Mouse (Mus musculus) neutrophil, adult 65 days (primary cell): ENCODE measurements around the gene Zic4. TPM values are rescaled to one million over a fixed set of nuclear protein-coding genes. Genes with fewer than 3 reads are reported as not detected.

Experiments
- total RNA-seq: library from RNA; stranded (reverse); gene quantifications from 2 replicates; pipeline ENCODE4 v1.2.4, GENCODE M21; 2023

Zic4 gene
- not detected in 2 replicates for total RNA-seq

DNA sequence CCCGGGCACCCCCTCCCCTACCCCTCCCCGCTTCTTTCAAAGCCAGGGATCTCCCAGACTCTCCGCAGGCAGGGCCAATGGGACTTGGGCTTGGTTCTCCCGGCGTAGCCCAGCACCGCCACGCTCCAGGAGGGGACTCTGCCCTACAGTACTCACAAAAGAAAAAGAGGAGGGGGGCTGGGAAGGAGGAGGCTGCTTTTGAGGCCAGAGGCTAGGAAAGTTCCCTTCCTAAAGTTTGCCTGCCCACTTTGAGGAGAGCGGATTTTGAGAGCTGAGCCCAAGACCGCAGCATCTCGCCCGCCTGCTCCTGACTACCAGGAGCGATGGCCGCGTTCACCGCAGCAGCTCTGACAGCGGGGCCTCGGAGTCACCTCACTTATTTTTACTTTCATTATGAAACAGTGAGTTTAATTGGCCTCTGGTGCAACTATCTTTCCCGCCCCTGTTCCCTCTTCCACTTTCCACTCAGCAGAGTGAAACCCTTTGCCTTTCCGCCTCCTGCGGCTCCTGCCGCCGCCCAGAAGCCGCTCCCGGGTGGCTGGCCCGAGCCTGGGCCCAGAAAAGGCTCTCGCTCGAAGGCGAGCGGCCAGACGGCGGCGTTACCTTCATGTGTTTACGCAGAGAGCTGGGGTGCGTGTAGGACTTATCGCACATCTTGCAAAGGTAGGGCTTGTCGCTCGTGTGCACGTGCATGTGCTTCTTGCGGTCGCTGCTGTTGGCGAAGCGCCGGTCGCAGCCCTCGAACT, at the start of gene Zic4:
Zic4 (plus strand) TSS at position 558 of the 746 bp plus-strand sequence.

GRCm38 (mm10) chr9:91365664-91366063, 3.5 kb downstream of the Zic4 start, which contains the start of gene Zic1:
Gene Zic1, minus strand, starts transcription at chr9:91365810.

Other genes with a start within 250 kb of the Zic4 start
- not detected in 2 replicates for gene Zic1, start 3.4 kb downstream of the Zic4 start, total RNA-seq